Mouse (Mus musculus) liver, embryonic 11.5 days (tissue): Measurements from ENCODE around the gene Grin2c. TPM values are rescaled to one million over a fixed set of nuclear protein-coding genes. Genes with fewer than 3 reads are reported as not detected.

ENCODE experiments used
- ATAC-seq: fragments of 200-750 bp; cut with Nextera tagmentation; replicated peaks from 2 replicates; pipeline ENCODE4 v1.8.0; 2017; ENCODE audit warnings: moderate number of reproducible peaks, mild to moderate bottlenecking, moderate TSS enrichment, moderate library complexity; ENCODE audit not compliant: low FRiP score
- DNase-seq: peaks from one replicate; pipeline ENCODE4 v3.0.0-alpha.2; 2017; ENCODE audit warnings: low spot score
- H3K27ac ChIP-seq: fragments of 300-500 bp; sonication (generic); 2 replicates; pipeline ENCODE4 v1.5.1; 2014; ENCODE audit warnings: mild to moderate bottlenecking, low read depth, low read length, control low read depth
- H3K27me3 ChIP-seq: fragments of 300-500 bp; sonication (generic); replicated peaks from 2 replicates; pipeline ENCODE4 v1.6.1; 2014; ENCODE audit warnings: low read length, mixed read lengths; ENCODE audit not compliant: control insufficient read depth, insufficient read depth
- H3K36me3 ChIP-seq: fragments of 300-500 bp; sonication (generic); 2 replicates; pipeline ENCODE4 v1.6.1; 2014; ENCODE audit warnings: mild to moderate bottlenecking, low read length, moderate library complexity, mixed read lengths; ENCODE audit not compliant: control insufficient read depth, insufficient read depth
- H3K4me1 ChIP-seq: fragments of 300-500 bp; sonication (generic); replicated peaks from 2 replicates; pipeline ENCODE4 v1.6.1; 2014; ENCODE audit warnings: low read length, mixed read lengths; ENCODE audit not compliant: control insufficient read depth, insufficient read depth
- H3K4me2 ChIP-seq: fragments of 300-500 bp; sonication (generic); 2 replicates; pipeline ENCODE4 v1.6.1; 2014; ENCODE audit warnings: mild to moderate bottlenecking, control low read depth, moderate library complexity
- H3K4me3 ChIP-seq: fragments of 300-500 bp; sonication (generic); 2 replicates; pipeline ENCODE4 v1.5.1; 2014; ENCODE audit warnings: low read depth, low read length, control low read depth
- H3K9ac ChIP-seq: fragments of 300-500 bp; sonication (generic); 2 replicates; pipeline ENCODE4 v1.6.1; 2014; ENCODE audit warnings: low read depth, low read length, control low read depth
- H3K9me3 ChIP-seq: fragments of 300-500 bp; sonication (generic); 2 replicates; pipeline ENCODE4 v1.6.1; 2016; ENCODE audit warnings: low read length, inconsistent platforms, mixed read lengths; ENCODE audit not compliant: control insufficient read depth
- WGBS: fragments of 180-500 bp; shearing (Covaris S2); extraction: QIAGEN DNeasy Blood & Tissue Kit; methylation state at CpG from one replicate; pipeline ENCODE4 v1.1.7; 2014; 5-methylcytosine and 5-hydroxymethylcytosine counted together
- polyA plus RNA-seq: library from polyadenylated mRNA; unstranded; fragments of >200 nt; fragmentation: Nextera tagmentation; extraction: Ambion mirVana; gene quantifications from 2 replicates; pipeline ENCODE4 v1.2.1, GENCODE M21; 2014

The Grin2c gene
- polyA plus RNA-seq, 1 experiment from 2014 or later = 0.89 TPM

DNA sequence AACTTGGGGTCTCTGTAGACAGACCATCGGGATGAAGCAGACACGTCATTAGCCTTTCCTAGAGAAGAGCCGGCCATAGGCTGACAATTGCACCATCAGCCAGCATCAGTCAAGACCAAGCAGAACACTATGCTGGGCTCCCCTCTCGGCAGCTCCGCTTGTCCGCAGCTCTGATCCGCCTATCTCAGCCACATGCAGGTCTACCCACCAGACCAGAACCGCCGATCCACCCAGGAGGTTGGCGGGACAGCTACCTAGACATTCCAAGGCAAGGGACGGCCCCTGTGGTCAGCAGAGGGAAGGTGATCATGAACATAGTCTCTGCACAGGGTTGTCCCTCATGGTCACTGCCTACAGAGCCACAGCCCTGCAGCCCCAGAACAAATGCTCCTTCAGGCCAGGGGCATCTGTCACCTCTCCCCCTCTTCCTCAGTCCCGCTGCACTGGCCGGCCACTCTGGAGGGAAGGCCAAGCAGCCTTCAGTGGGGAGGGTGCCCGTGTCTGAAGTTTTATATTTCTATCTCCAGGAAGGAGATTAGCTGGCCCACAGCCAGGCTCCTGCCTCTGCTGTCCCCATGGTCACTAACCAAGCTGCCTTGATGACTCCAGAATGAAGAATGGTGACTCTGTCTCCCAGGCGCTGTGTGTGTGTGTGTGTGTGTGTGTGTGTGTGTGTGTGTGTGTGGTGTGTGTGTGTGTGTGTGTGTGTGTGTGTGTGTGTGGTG is 32.6 kb downstream of the Grin2c start:
- Histone ChIP-seq H3K4me2 (no peak overlapping the region), H3K36me3 (no peaks in the 10 kb centered on the region), H3K4me1 (peaks cover 34% of the 10 kb centered on the region), H3K4me3 (no peak overlapping the region), H3K27me3 (no peaks in the 10 kb centered on the region), H3K9ac (no peak overlapping the region), H3K27ac (no peak overlapping the region), H3K9me3 (no peaks in the 10 kb centered on the region)
- WGBS = 81% methylated on average over 15 of the region's 15 CpGs
- DNase-seq = no peak
- no peak for ATAC-seq

DNA sequence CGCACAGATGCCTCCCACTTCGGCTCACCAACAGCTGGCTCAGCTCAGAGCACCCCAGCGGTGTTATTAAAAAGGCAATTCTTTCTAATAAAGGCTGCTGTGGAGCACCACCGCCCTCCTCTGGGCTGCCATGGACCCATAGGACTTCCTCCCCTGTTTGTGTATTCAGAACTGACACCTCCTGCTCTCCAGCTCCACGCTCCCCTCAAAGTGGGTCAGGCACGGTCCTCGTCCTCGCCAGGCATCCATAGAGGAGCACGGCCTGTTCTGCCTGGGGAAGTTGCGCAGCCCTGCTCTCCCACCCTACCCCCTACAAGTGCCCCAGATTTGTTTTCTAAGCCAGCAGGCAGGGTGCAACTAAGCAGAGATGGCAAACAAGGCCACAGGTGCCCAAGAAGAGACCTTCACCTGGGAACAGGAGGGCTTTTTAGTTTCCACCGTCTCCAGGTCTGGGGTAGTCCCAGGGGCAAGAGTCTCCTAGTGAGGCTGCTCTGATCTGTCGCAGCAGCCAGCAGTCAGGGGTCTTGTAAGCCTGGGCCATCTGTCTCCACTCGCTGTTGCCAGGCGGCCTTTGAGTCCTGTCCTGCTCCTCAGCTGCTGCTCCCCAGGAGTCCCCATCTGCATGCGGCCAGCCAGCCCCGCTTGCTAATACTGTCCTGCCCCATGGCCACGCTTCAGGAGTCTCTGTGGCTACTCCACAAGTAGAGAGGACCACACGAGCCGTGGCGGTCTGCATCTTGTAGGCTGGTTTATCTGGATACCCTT is 33.3 kb downstream of the Grin2c start:
- no peaks in the 10 kb centered on the region for H3K36me3 ChIP-seq
- H3K4me2 ChIP-seq = no peak overlapping the region
- no peak overlapping the region for H3K27ac ChIP-seq
- no peaks in the 10 kb centered on the region for H3K9me3 ChIP-seq
- no peak for DNase-seq
- no peak overlapping the region for H3K9ac ChIP-seq
- H3K4me3 ChIP-seq = no peak overlapping the region
- no peak for ATAC-seq
- peaks cover 37% of the 10 kb centered on the region for H3K4me1 ChIP-seq
- 75% methylated on average over 20 of the region's 20 CpGs for WGBS
- H3K27me3 ChIP-seq = no peaks in the 10 kb centered on the region

- H3K27me3 ChIP-seq = no peaks in the 10 kb centered on the region; the same call in 1 of the 2 replicates
- H3K27ac ChIP-seq = no peak overlapping the region
- H3K4me1 ChIP-seq = peaks cover 45% of the 10 kb centered on the region
- DNase-seq = no peak
- H3K9me3 ChIP-seq = no peaks in the 10 kb centered on the region
- no peak overlapping the region for H3K9ac ChIP-seq
- 84% methylated on average over 5 of the region's 5 CpGs for WGBS
- no peaks in the 10 kb centered on the region for H3K36me3 ChIP-seq
- no peak overlapping the region for H3K4me2 ChIP-seq
- H3K4me3 ChIP-seq = no peak overlapping the region
- ATAC-seq = no peak
These were observed 34.2 kb downstream of the Grin2c start for GRCm38 (mm10) chr11:115232889-115233288.

- 75% methylated on average over 9 of the region's 9 CpGs for WGBS
- Histone ChIP-seq H3K9me3 (no peaks in the 10 kb centered on the region), H3K4me2 (no peak overlapping the region), H3K36me3 (no peaks in the 10 kb centered on the region), H3K27ac (no peak overlapping the region; the same call in 1 of the 2 replicates), H3K9ac (no peak overlapping the region), H3K4me1 (peaks cover 53% of the 10 kb centered on the region), H3K4me3 (no peak overlapping the region), H3K27me3 (no peaks in the 10 kb centered on the region; the same call in 1 of the 2 replicates)
- DNase-seq = no peak
- no peak for ATAC-seq
These were observed 35.1 kb downstream of the Grin2c start for GRCm38 (mm10) chr11:115231924-115232323.

DNA sequence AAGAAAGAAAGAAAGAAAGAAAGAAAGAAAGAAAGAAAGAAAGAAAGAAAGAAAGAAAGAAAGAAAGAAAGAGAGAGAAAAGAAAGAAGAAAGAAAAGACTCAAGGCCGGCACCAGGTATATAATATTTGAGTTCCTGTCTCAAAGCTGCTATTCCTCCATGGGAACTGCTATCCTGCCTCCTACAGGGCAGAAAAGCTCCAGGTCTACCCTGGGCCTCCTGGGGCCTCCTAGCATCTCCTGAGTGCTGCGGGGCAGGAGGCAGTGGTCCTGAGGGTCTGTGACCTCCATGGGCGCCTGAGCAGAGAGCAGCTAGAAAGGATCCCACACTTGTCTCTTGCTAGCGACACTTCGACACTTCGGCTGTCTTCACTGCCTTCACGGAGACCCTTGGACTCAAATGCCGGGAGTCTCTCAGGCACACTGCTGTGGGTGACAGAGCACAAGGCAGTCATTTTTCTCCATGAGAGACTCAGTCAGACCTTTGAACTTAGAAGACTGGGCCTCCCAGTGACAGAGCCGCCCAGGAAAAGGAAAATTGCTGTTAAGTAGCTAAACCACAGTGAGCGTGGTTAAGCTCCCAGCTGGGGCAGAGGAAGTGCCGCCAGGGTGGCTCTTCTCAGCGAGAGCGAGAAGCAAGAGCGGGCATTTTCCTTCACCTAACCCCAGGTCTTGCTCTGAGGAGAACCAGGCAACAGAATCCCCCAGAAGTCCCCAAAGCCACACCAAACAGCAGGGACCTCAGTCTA is 35.7 kb downstream of the Grin2c start:
- H3K4me1 ChIP-seq = peaks cover 54% of the 10 kb centered on the region
- 46% methylated on average over 14 of the region's 14 CpGs for WGBS
- H3K4me2 ChIP-seq = no peak overlapping the region
- H3K36me3 ChIP-seq = no peaks in the 10 kb centered on the region
- ATAC-seq = no peak
- H3K4me3 ChIP-seq = no peak overlapping the region
- peak overlapping the region; percentile 52; the same call in 1 of the 2 replicates for H3K27ac ChIP-seq
- no peak overlapping the region for H3K9ac ChIP-seq
- no peak for DNase-seq
- H3K9me3 ChIP-seq = no peaks in the 10 kb centered on the region
- H3K27me3 ChIP-seq = no peaks in the 10 kb centered on the region; the same call in 1 of the 2 replicates

GRCm38 (mm10) chr11:115229021-115229930 is 37.8 kb downstream of the Grin2c start:
- DNase-seq (no peak), ATAC-seq (no peak)
- H3K9me3 ChIP-seq = no peaks in the 10 kb centered on the region
- no peak overlapping the region for H3K27ac ChIP-seq
- no peaks in the 10 kb centered on the region; the same call in 1 of the 2 replicates for H3K27me3 ChIP-seq
- H3K4me3 ChIP-seq = no peak overlapping the region
- H3K4me2 ChIP-seq = no peak overlapping the region
- H3K36me3 ChIP-seq = no peaks in the 10 kb centered on the region
- H3K9ac ChIP-seq = no peak overlapping the region
- WGBS = 56% methylated on average over 15 of the region's 15 CpGs
- peaks cover 47% of the 10 kb centered on the region for H3K4me1 ChIP-seq

- Histone ChIP-seq H3K4me3 (no peak overlapping the region), H3K27me3 (no peaks in the 10 kb centered on the region; the same call in 1 of the 2 replicates), H3K4me2 (no peak overlapping the region), H3K9me3 (no peaks in the 10 kb centered on the region), H3K36me3 (no peaks in the 10 kb centered on the region), H3K9ac (no peak overlapping the region), H3K27ac (no peak overlapping the region), H3K4me1 (peaks cover 47% of the 10 kb centered on the region)
- ATAC-seq = no peak
- 48% methylated on average over 7 of the region's 7 CpGs for WGBS
- no peak for DNase-seq
These were observed 38.6 kb downstream of the Grin2c start for GRCm38 (mm10) chr11:115228430-115228829.

- Histone ChIP-seq H3K9ac (no peak overlapping the region), H3K4me3 (no peak overlapping the region), H3K4me2 (no peak overlapping the region), H3K4me1 (peaks cover 48% of the 10 kb centered on the region), H3K27me3 (no peaks in the 10 kb centered on the region; the same call in 1 of the 2 replicates), H3K9me3 (no peaks in the 10 kb centered on the region), H3K36me3 (no peaks in the 10 kb centered on the region), H3K27ac (no peak overlapping the region; the same call in 1 of the 2 replicates)
- WGBS = 44% methylated on average over 12 of the region's 12 CpGs
- DNase-seq = no peak
- peak; percentile 24; the same call in 1 of the 2 replicates for ATAC-seq
These were observed 39.4 kb downstream of the Grin2c start for GRCm38 (mm10) chr11:115227640-115228039.
